Comparison of ENCODE assay signal across 36 mouse cellular contexts in the genomic region with DNA sequence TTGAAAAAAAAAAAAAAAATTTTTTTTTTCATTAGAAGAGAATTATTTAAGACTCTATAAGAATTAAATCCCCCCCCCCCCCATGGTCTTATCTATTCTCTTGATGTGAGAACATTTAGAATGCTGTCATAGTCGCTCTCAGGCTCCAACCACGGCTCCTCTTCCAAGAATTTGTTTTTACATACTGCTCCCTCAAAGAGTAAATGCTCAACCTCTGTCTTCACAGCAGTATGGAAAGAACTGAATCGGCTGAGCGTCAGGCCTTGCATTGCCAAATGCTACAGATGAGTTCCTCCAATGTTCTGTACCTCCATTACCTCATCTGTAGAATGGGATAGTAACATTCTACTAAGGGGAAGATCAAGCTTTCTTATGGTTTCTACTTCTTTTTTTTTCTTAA. TPM values are rescaled to one million over a fixed set of nuclear protein-coding genes. Genes with fewer than 3 reads are reported as not detected.
"Had no signal": no experiment of that assay in that cellular context is flagged by ENCODE, and none has a peak within 500 bp of the region (broad histone marks: within the 10 kb centered on the region; RNA-seq: fewer than 3 reads in every experiment).

No protein-coding gene starts in this region.

- H3K4me3 ChIP-seq: heart, embryonic 10.5 days; heart, embryonic 12.5 days; heart, embryonic 13.5 days; heart, embryonic 15.5 days; hindbrain, embryonic 10.5 days; hindbrain, embryonic 12.5 days; hindbrain, embryonic 13.5 days; hindbrain, embryonic 15.5 days; intestine, embryonic 15.5 days; kidney, embryonic 15.5 days; layer of hippocampus, adult 2 months had no signal

- H3K4me2 ChIP-seq: heart, embryonic 11.5 days; heart, embryonic 12.5 days; heart, embryonic 13.5 days; heart, embryonic 15.5 days; hindbrain, embryonic 12.5 days; hindbrain, embryonic 13.5 days; hindbrain, embryonic 14.5 days; hindbrain, embryonic 15.5 days; intestine, embryonic 15.5 days; kidney, embryonic 15.5 days had no signal

- H3K4me1 ChIP-seq: heart, embryonic 10.5 days; heart, embryonic 12.5 days; heart, embryonic 13.5 days; heart, embryonic 15.5 days; hindbrain, embryonic 10.5 days; hindbrain, embryonic 12.5 days; hindbrain, embryonic 13.5 days; hindbrain, embryonic 15.5 days; intestine, embryonic 15.5 days; kidney, embryonic 15.5 days had no signal

- ATAC-seq: hindbrain, embryonic 16.5 days; hindbrain, postnatal 0 days; inflammation-experienced regulatory T-cells, adult 6 months; intestine, embryonic 15.5 days; intestine, embryonic 16.5 days; intestine, postnatal 0 days had no signal

- H3K9ac ChIP-seq: heart, embryonic 12.5 days; heart, embryonic 13.5 days; heart, embryonic 15.5 days; hindbrain, embryonic 12.5 days; hindbrain, embryonic 13.5 days; hindbrain, embryonic 14.5 days; hindbrain, embryonic 15.5 days; intestine, embryonic 15.5 days; kidney, embryonic 15.5 days had no signal

- DNase-seq: heart, postnatal 10 days; heart, postnatal 14 days; heart, postnatal 36 days; heart, postnatal 4 days; kidney, adult 11 months; kidney, adult 18-20 months; kidney, adult 2 months; kidney, adult 8-10 months; kidney, adult 9 months; kidney, postnatal 10 days; kidney, postnatal 14 days; kidney, postnatal 25 days; kidney, postnatal 36 days; kidney, postnatal 4 days; layer of hippocampus, adult 9-11 months; layer of hippocampus, postnatal 36 days had no signal

- H3K27ac ChIP-seq: heart, embryonic 10.5 days; heart, embryonic 13.5 days; heart, embryonic 15.5 days; hindbrain, embryonic 10.5 days; hindbrain, embryonic 12.5 days; hindbrain, embryonic 13.5 days; hindbrain, embryonic 14.5 days; hindbrain, embryonic 15.5 days; hindbrain, postnatal 0 days; intestine, embryonic 15.5 days; kidney, embryonic 15.5 days; kidney, postnatal 0 days; layer of hippocampus, adult 2 months had no signal

- H3K36me3 ChIP-seq: hindbrain, embryonic 15.5 days; intestine, embryonic 15.5 days had no signal

- H3K27me3 ChIP-seq: heart, embryonic 12.5 days; heart, embryonic 13.5 days; heart, embryonic 15.5 days; hindbrain, embryonic 12.5 days; hindbrain, embryonic 13.5 days; hindbrain, embryonic 15.5 days; intestine, embryonic 15.5 days; kidney, embryonic 15.5 days had no signal

- H3K9me3 ChIP-seq: heart, embryonic 10.5 days; heart, embryonic 12.5 days; heart, embryonic 13.5 days; heart, embryonic 15.5 days; hindbrain, embryonic 10.5 days; hindbrain, embryonic 12.5 days; hindbrain, embryonic 13.5 days; hindbrain, embryonic 15.5 days; intestine, embryonic 15.5 days; kidney, embryonic 15.5 days had no signal

RNA-seq across cellular contexts. Expression of gene Cybrd1, which starts 46.1 kb away (rescaled TPM):
- total RNA-seq: hematopoietic stem cell, adult 5-6 weeks had no signal
